Mouse (Mus musculus) heart, postnatal 0 days (tissue): Measurements from ENCODE around the gene Swi5. TPM values are rescaled to one million over a fixed set of nuclear protein-coding genes. Genes with fewer than 3 reads are reported as not detected.
A peak's percentile ranks its signal among the peaks of the same experiment; 100 is the strongest.

Experiments used
- ATAC-seq: fragments of 200-750 bp; cut with Nextera tagmentation; 2 replicates; pipeline ENCODE4 v1.8.0; 2017; ENCODE audit warnings: low read depth, moderate number of reproducible peaks, moderate library complexity; ENCODE audit not compliant: insufficient read depth
- DNase-seq: peaks from one replicate; pipeline ENCODE4 v3.0.0-alpha.2; 2016; ENCODE audit warnings: low spot score
- H3K27ac ChIP-seq: fragments of 300-500 bp; sonication (generic); 2 replicates; pipeline ENCODE4 v1.5.1; 2014; ENCODE audit warnings: low read depth, mild to moderate bottlenecking
- H3K27me3 ChIP-seq: fragments of 300-500 bp; sonication (generic); 2 replicates; pipeline ENCODE4 v1.6.1; 2014; ENCODE audit warnings: low read length, mixed read lengths; ENCODE audit not compliant: control insufficient read depth, insufficient read depth
- H3K36me3 ChIP-seq: fragments of 300-500 bp; sonication (generic); replicated peaks from 2 replicates; pipeline ENCODE4 v1.6.1; 2014; ENCODE audit warnings: low read length, mixed read lengths; ENCODE audit not compliant: control insufficient read depth, insufficient read depth
- H3K4me1 ChIP-seq: fragments of 300-500 bp; sonication (generic); 2 replicates; pipeline ENCODE4 v1.6.1; 2014; ENCODE audit warnings: antibody characterized with exemption; ENCODE audit not compliant: control insufficient read depth, insufficient read depth
- H3K4me2 ChIP-seq: fragments of 300-500 bp; sonication (generic); 2 replicates; pipeline ENCODE4 v1.6.1; 2014; ENCODE audit warnings: low read depth, mild to moderate bottlenecking, low read length, moderate library complexity
- H3K4me3 ChIP-seq: fragments of 300-500 bp; sonication (generic); 2 replicates; pipeline ENCODE4 v1.5.1; 2014; ENCODE audit warnings: low read depth, low read length
- H3K9ac ChIP-seq: fragments of 300-500 bp; sonication (generic); replicated peaks from 2 replicates; pipeline ENCODE4 v1.6.1; 2014; ENCODE audit warnings: low read depth, low read length, mixed read lengths
- H3K9me3 ChIP-seq: fragments of 300-500 bp; sonication (generic); replicated peaks from 2 replicates; pipeline ENCODE4 v1.6.1; 2016; ENCODE audit warnings: low read length; ENCODE audit not compliant: control insufficient read depth
- CTCF ChIP-seq: IDR thresholded peaks from 2 replicates; pipeline ENCODE4 v1.5.1; 2016; ENCODE audit warnings: antibody characterized with exemption, control low read depth, low read depth
- EP300 ChIP-seq: IDR thresholded peaks from 2 replicates; pipeline ENCODE4 v1.6.1; 2016; ENCODE audit warnings: antibody characterized with exemption, low read depth
- WGBS: fragments of 180-500 bp; shearing (Covaris S2); extraction: QIAGEN DNeasy Blood & Tissue Kit; methylation state at CpG from one replicate; pipeline ENCODE4 v1.1.7; 2014; 5-methylcytosine and 5-hydroxymethylcytosine counted together
- polyA plus RNA-seq: library from polyadenylated mRNA; unstranded; fragments of >200 nt; fragmentation: Nextera tagmentation; extraction: Ambion mirVana; gene quantifications from 2 replicates; pipeline ENCODE4 v1.2.1, GENCODE M21; 2015
- total RNA-seq: library from RNA; depleted of rRNA; stranded (reverse); fragments of >200 nt; gene quantifications from 2 replicates; pipeline ENCODE4 v1.2.3, GENCODE M21; 2014; ENCODE audit warnings: low replicate concordance

The Swi5 gene
- total and polyA plus RNA-seq, 2 experiments from 2014 or later: 262 to 330 TPM

DNA sequence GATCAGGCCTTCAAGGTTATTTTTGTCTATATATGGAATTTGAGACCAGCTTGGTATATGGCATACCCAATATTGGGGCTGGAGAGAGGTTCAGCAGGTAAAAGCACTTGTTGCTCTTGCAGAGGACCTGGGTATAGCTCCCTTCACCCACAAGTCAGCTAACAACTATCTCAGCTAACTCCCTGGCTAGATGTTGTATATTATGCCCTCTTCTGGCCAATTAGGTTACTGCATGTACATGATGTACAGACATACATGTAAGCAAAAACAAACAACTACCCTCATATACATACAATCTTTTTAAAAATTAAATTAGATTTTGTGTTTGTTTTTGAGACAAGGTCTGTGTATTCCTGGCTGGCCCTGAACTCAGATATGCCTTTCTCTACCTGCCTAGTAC is 1.7 kb upstream of the Swi5 start:
- ATAC-seq: no peak
- H3K4me3 ChIP-seq: no peak overlapping the region
- H3K4me1 ChIP-seq: peaks cover 24% of the 10 kb centered on the region
- peak; percentile 24 for DNase-seq
- H3K36me3 ChIP-seq: peaks cover 26% of the 10 kb centered on the region
- no peaks in the 10 kb centered on the region for H3K9me3 ChIP-seq
- no peaks in the 10 kb centered on the region for H3K27me3 ChIP-seq
- peak overlapping the region; percentile 69; the same call in 1 of the 2 replicates for H3K4me2 ChIP-seq
- no peak for TF ChIP-seq EP300
- TF ChIP-seq CTCF: peak; percentile 55
- no peak overlapping the region for H3K27ac ChIP-seq
- H3K9ac ChIP-seq: no peak overlapping the region

- peak overlapping the region; percentile 83 for H3K9ac ChIP-seq
- peaks cover 14% of the 10 kb centered on the region; the same call in 1 of the 2 replicates for H3K4me1 ChIP-seq
- H3K27ac ChIP-seq: peak overlapping the region; percentile 85
- H3K36me3 ChIP-seq: peaks cover 29% of the 10 kb centered on the region
- under 1% methylated on average over 29 of the region's 29 CpGs for WGBS
- peak; percentile 44 for ATAC-seq
- no peak for TF ChIP-seq EP300
- TF ChIP-seq CTCF: no peak
- peak overlapping the region; percentile 84 for H3K4me3 ChIP-seq
- peak overlapping the region; percentile 69 for H3K4me2 ChIP-seq
- peak; percentile 46 for DNase-seq
- no peaks in the 10 kb centered on the region for H3K9me3 ChIP-seq
- H3K27me3 ChIP-seq: no peaks in the 10 kb centered on the region
Observed at GRCm38 (mm10) chr2:32288371-32288931, 576 bp upstream of the Swi5 start.

GRCm38 (mm10) chr2:32287334-32287840 is 488 bp downstream of the Swi5 start, which contains the start of gene Golga2:
TSS of gene Golga2 (plus strand) at chr2:32287384.
- no peak for TF ChIP-seq EP300
- no peak for TF ChIP-seq CTCF
- DNase-seq (peak; percentile 14), ATAC-seq (no peak)
- Histone ChIP-seq H3K9ac (peak within 1 kb of the TSS; percentile 93), H3K36me3 (peaks cover 23% of the 10 kb centered on the region; the same call in 1 of the 2 replicates), H3K9me3 (no peaks in the 10 kb centered on the region), H3K27me3 (no peaks in the 10 kb centered on the region), H3K4me2 (peak within 1 kb of the TSS; percentile 86), H3K27ac (peak within 1 kb of the TSS; percentile 89), H3K4me1 (peaks cover 14% of the 10 kb centered on the region), H3K4me3 (peak within 1 kb of the TSS; percentile 84)
- WGBS: under 1% methylated on average over 20 of the region's 23 CpGs

GRCm38 (mm10) chr2:32283986-32284385 is 3.9 kb downstream of the Swi5 start:
- peaks cover 9% of the 10 kb centered on the region; the same call in 1 of the 2 replicates for H3K4me1 ChIP-seq
- no peaks in the 10 kb centered on the region for H3K9me3 ChIP-seq
- DNase-seq (no peak), ATAC-seq (no peak)
- H3K27ac ChIP-seq: no peak overlapping the region
- 84% methylated on average over 3 of the region's 3 CpGs for WGBS
- H3K36me3 ChIP-seq: peaks cover 44% of the 10 kb centered on the region
- TF ChIP-seq CTCF (no peak), EP300 (no peak)
- H3K4me2 ChIP-seq: no peak overlapping the region
- H3K9ac ChIP-seq: no peak overlapping the region
- no peaks in the 10 kb centered on the region for H3K27me3 ChIP-seq
- H3K4me3 ChIP-seq: no peak overlapping the region

DNA sequence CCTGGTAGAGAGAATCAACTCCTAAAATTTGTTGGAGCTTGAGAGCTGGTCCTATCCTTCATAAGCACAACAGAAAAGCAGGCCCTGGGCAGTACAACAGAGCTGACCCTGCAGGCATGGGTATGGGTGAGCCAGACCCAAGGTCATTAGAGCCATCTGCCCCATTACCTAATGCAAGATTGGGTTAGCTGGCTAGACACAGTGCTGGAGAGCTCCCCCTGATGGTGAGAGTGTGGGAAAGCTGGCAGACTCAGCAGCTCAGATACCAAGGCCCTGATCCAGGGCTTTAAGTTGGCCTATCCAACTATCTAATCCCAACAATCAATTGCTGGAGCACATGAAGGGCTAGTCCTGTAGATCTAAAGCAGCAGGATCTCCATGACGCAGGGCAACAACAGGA is 5.1 kb downstream of the Swi5 start:
- 78% methylated on average over 1 of the region's 1 CpGs for WGBS
- H3K27ac ChIP-seq: peak overlapping the region; percentile 41
- H3K9me3 ChIP-seq: no peaks in the 10 kb centered on the region
- ATAC-seq: peak; percentile 79
- no peaks in the 10 kb centered on the region for H3K27me3 ChIP-seq
- no peak overlapping the region for H3K4me3 ChIP-seq
- H3K36me3 ChIP-seq: peaks cover 56% of the 10 kb centered on the region
- no peak overlapping the region for H3K9ac ChIP-seq
- H3K4me1 ChIP-seq: peaks cover 8% of the 10 kb centered on the region; the same call in 1 of the 2 replicates
- DNase-seq: peak; percentile 66
- H3K4me2 ChIP-seq: no peak overlapping the region
- no peak for TF ChIP-seq EP300
- TF ChIP-seq CTCF: peak; percentile 68

DNA sequence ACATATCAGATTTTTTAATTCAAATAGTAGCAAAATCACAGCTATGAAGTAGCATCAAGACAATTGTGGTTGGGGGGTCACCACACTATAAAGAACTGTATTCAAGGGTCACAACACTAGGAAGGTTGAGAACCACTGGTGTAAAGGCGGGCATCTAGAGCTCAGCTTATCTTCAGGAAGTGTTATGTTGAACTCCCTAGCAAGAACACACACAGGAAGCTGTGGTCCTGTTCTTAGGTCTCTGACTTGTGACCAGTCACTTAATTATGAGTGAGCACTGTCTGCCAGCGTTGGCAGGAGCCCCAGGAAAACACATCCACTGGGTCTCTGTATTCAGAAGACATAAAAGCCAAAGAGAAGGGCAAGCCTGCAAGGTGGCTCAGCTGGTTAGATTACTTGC is 5.6 kb downstream of the Swi5 start:
- H3K36me3 ChIP-seq: peaks cover 61% of the 10 kb centered on the region
- H3K27ac ChIP-seq: peak overlapping the region; percentile 41
- no peak overlapping the region for H3K9ac ChIP-seq
- TF ChIP-seq EP300: no peak
- TF ChIP-seq CTCF: no peak
- 68% methylated on average over 2 of the region's 2 CpGs for WGBS
- H3K4me3 ChIP-seq: no peak overlapping the region
- peaks cover 8% of the 10 kb centered on the region; the same call in 1 of the 2 replicates for H3K4me1 ChIP-seq
- ATAC-seq (no peak), DNase-seq (no peak)
- H3K9me3 ChIP-seq: no peaks in the 10 kb centered on the region
- H3K27me3 ChIP-seq: no peaks in the 10 kb centered on the region
- no peak overlapping the region for H3K4me2 ChIP-seq
